ENCODE assay signal across 9 mouse cellular contexts in the genomic region with DNA sequence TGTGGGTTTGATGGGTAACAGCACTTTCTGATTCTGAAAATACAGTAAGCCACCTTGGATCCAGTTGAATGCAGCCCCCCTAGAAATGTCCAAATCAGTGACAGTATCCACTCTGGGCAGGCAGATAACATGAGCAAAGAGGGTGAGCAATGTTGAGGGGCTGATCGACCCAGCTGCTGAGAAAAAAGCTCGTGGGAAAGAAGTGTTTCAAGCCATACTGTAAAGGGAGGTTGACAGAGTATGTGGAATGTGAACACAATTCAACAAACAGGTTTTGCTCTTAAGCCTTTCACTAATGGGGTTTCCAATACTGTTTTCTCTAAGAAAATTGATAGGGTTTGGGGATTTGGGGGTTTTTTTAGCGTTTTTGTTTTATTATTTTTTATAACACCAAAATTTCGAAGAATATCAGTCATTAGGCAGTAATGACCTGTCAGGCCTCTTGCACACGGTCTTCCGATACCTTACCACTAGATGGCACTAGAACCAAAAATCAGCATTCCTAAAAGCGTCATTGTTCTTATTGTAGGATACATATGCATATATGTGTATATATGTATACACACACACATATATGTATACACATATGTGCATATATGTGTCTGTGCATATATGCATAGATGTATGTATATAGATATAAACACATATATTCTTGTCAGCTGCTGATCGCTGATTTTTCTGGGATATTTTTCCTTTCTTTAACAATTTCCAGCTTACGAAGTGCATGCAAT.
DNase-seq lines count a peak whose midpoint lies in the region; ATAC-seq and TF ChIP-seq lines count a peak whose summit lies in the region.
"Had no signal": no experiment of that assay in that cellular context is flagged by ENCODE, and none has a peak within 500 bp of the region (broad histone marks: within the 10 kb centered on the region; RNA-seq: fewer than 3 reads in every experiment).

No protein-coding gene starts in this region.

- intact Hi-C loops in left cerebral cortex, postnatal 10 days (cut with DNase I), result loop anchor here (5.0 kb wide), 2 partner anchors 58 to 128 kb away; no protein-coding TSS in a partner anchor

- H3K4me1 ChIP-seq in hindbrain, embryonic 14.5 days (replicated peaks; ENCODE audit: control insufficient read depth, insufficient read depth, low read length), result peaks cover 8% of the 10 kb centered on the region; the same call in 1 of the 2 replicates
- peaks cover 17% of the 10 kb centered on the region for H3K4me1 ChIP-seq in midbrain, embryonic 11.5 days (ENCODE audit: control insufficient read depth, insufficient read depth, low read length)

- H3K36me3 ChIP-seq in hindbrain, embryonic 14.5 days (replicated peaks; ENCODE audit: control insufficient read depth, insufficient read depth), result no peaks in the 10 kb centered on the region
- no peaks in the 10 kb centered on the region for H3K36me3 ChIP-seq in midbrain, embryonic 11.5 days (ENCODE audit: control insufficient read depth, insufficient read depth, low read length)

- H3K4me2 ChIP-seq in hindbrain, embryonic 14.5 days (replicated peaks), result no peak overlapping the region
- H3K4me2 ChIP-seq in midbrain, embryonic 11.5 days, result no peak overlapping the region

- H3K27me3 ChIP-seq in hindbrain, embryonic 14.5 days (ENCODE audit: control insufficient read depth, insufficient read depth, low read length), result no peaks in the 10 kb centered on the region
- no peaks in the 10 kb centered on the region for H3K27me3 ChIP-seq in midbrain, embryonic 11.5 days (ENCODE audit: control insufficient read depth, insufficient read depth, low read length)
- H3K27me3 ChIP-seq: megakaryocyte, embryonic 14.5 days had no signal

- H3K9me3 ChIP-seq in hindbrain, embryonic 14.5 days (ENCODE audit: control insufficient read depth, low read length), result no peaks in the 10 kb centered on the region
- no peaks in the 10 kb centered on the region for H3K9me3 ChIP-seq in midbrain, embryonic 11.5 days (ENCODE audit: control insufficient read depth, low read length)
- H3K9me3 ChIP-seq: megakaryocyte, embryonic 14.5 days had no signal

- H3K4me3 ChIP-seq in layer of hippocampus, adult 2 months, result no peak overlapping the region
- H3K4me3 ChIP-seq in hindbrain, embryonic 14.5 days (replicated peaks; ENCODE audit: low read length), result no peak overlapping the region
- no peak overlapping the region for H3K4me3 ChIP-seq in midbrain, embryonic 11.5 days (ENCODE audit: low read depth, low read length)
- H3K4me3 ChIP-seq: megakaryocyte, embryonic 14.5 days had no signal

- peak; percentile 91 for TF ChIP-seq CTCF in layer of hippocampus, adult 2 months (conservative IDR thresholded peaks at IDR 0.05)

- DNase-seq in layer of hippocampus, adult 2 months (ENCODE audit: low spot score in 2 of 2), result no peak
- DNase-seq in layer of hippocampus, postnatal 10 days (ENCODE audit: low spot score in 2 of 2), result no peak
- DNase-seq in c-Kit-positive CD71-positive TER-119-positive erythroid progenitor cells, embryonic 14.5 days (ENCODE audit: low spot score), result peak; percentile 34
- DNase-seq in hindbrain, embryonic 14.5 days (ENCODE audit: low spot score), result peak; percentile 77
- peak; percentile 90 for DNase-seq in midbrain, embryonic 11.5 days (ENCODE audit: low spot score, missing footprints)
- no peak for DNase-seq in spleen, adult 18-20 months
- no peak for DNase-seq in left cerebral cortex, postnatal 10 days (ENCODE audit: extremely low spot score in 1 of 2, low spot score in 2 of 2)

- 27% methylated on average over 9 of the region's 9 CpGs for WGBS in hindbrain, embryonic 14.5 days
- 26% methylated on average over 9 of the region's 9 CpGs for WGBS in midbrain, embryonic 11.5 days

- H3K9ac ChIP-seq in hindbrain, embryonic 14.5 days, result no peak overlapping the region
- H3K9ac ChIP-seq in midbrain, embryonic 11.5 days (ENCODE audit: low read length), result no peak overlapping the region

- H3K27ac ChIP-seq in layer of hippocampus, adult 2 months, result no peak overlapping the region
- H3K27ac ChIP-seq in hindbrain, embryonic 14.5 days, result no peak overlapping the region
- H3K27ac ChIP-seq in midbrain, embryonic 11.5 days (ENCODE audit: low read depth, low read length), result no peak overlapping the region

- ATAC-seq in hindbrain, embryonic 14.5 days (ENCODE audit: low FRiP score), result peak; percentile 56; the same call in 1 of the 2 replicates
- ATAC-seq in midbrain, embryonic 11.5 days (ENCODE audit: low FRiP score), result peak; percentile 51; the same call in 1 of the 2 replicates
- ATAC-seq in erythroblast, adult 5-6 weeks (replicated peaks; ENCODE audit: low FRiP score, poor library complexity, severe bottlenecking), result no peak

Comparison
In these comparisons a context has a peak if more than half of its experiments do, and no peak if none do; other contexts are left out.
1. DNase-seq: peak in c-Kit-positive CD71-positive TER-119-positive erythroid progenitor cells, embryonic 14.5 days (single experiment), hindbrain, embryonic 14.5 days (single experiment) and midbrain, embryonic 11.5 days (single experiment); none in layer of hippocampus, adult 2 months (0 of 2), layer of hippocampus, postnatal 10 days (0 of 2), spleen, adult 18-20 months (0 of 2) and left cerebral cortex, postnatal 10 days (0 of 2).